Mouse (Mus musculus): ENCODE data around the gene Wnt2.

DNA sequence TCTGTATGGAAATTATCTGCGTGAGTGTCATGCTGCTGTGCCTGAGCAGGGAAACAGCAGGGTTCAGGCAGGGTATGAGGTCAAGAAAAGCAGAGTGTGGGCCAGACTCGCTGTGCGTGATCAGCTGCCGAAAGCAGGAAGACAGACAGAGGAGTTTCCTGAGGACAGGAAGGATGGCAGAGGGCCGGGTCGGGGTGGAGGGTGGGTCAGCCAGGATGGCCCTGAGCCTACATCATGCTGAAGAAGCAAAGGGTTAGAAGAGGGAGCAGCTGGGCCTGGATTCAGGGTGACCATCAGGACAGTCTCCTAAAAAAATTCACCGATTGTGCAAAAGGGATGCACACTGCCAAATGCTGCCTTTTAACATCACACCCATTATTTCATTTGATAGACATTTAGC, 38.8 kb downstream of the Wnt2 start:
- TF ChIP-seq CTCF (IDR thresholded peaks at IDR 0.05; ENCODE audit: extremely low read depth, insufficient read depth, low read length) (no peak), POLR2A (IDR thresholded peaks at IDR 0.05; ENCODE audit: extremely low read depth, insufficient read depth, low read length) (no peak)

Data from cortical plate, adult 2 months (tissue).